Mouse (Mus musculus): ENCODE data around the gene Zc3h13.

DNA sequence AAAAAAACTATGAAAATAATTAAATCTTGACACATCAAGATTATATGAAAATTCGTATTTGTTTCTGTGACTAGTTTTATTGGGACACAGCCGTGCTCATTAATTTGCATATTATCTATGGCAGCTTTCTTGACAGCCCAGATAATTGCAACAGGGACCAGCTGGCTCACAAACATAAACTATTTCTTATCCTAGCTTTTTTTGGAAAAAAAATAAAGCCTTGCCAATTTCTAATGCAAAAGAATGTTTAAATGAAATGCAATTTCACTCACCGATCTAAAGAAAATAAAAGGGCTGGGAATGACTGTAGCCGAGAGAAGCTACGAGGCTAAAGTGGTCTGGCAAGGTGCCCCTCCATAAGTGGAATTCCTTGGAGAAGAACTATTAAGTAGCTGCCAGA is 3.8 kb upstream of the Zc3h13 start:
- TF ChIP-seq CTCF (IDR thresholded peaks at IDR 0.05; ENCODE audit: low read depth): no peak
- TF ChIP-seq EP300 (IDR thresholded peaks at IDR 0.05; ENCODE audit: low read depth): no peak

Measured in heart, postnatal 0 days (tissue).